Mouse (Mus musculus): Measurements from ENCODE around the gene Tmem53. TPM values are rescaled to one million over a fixed set of nuclear protein-coding genes. Genes with fewer than 3 reads are reported as not detected.

Gene Tmem53
- not detected in 2 replicates for total RNA-seq (2017)

DNA sequence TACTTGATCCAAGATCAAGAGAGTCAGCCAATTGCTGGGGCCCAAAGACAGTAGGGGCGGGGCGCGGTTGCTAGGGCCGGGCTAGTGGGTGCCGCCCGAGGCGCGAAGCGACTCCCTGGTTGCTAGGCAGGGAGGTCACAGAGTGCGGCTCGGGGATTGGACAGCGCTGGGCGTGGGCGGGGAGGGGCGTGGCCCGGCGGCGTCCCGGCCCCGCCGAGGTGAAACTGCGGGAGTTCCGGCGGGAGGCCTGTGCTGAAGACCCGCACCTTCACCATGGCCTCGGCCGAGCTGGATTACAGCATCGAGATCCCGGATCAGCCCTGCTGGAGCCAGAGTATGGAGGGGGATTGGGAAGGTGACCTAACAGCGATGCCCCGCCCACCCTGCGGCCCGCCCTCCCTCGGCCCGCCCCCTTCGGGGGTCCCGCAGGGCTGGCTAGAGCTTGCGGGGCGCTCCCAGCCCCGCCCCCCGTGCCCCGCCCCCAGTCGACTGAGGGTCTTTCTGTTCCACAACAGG is at the start of gene Tmem53, which contains the start of gene Armh1:
Tmem53 (plus strand) TSS at position 151 of the 516 bp plus-strand sequence.
Armh1 (minus strand) TSS at position 325 of the 516 bp plus-strand sequence.
- ATAC-seq (replicated peaks; ENCODE audit: low read depth, poor library complexity, severe bottlenecking): peak; percentile 93

GRCm38 (mm10) chr4:117202046-117202991 is 49.4 kb upstream of the Tmem53 start:
- ATAC-seq (replicated peaks; ENCODE audit: low read depth, poor library complexity, severe bottlenecking): peak; percentile 89

DNA sequence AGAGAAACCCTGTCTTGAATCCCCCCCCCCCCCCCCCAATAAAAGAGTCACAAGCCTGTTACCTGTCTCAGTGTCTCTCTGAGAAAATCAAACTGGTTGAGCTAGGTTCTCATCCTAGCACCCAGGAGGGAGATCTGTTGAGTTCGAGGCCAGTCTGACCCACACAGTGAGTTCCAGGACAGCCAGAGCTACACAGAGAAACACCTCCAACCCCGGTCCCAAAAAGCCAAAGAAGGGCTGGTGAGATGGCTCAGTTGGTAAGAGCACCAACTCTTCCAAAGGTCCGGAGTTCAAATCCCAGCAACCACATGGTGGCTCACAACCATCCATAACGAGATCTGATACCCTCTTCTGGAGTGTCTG is 48.8 kb upstream of the Tmem53 start:
- ATAC-seq (replicated peaks; ENCODE audit: low read depth, poor library complexity, severe bottlenecking): no peak

DNA sequence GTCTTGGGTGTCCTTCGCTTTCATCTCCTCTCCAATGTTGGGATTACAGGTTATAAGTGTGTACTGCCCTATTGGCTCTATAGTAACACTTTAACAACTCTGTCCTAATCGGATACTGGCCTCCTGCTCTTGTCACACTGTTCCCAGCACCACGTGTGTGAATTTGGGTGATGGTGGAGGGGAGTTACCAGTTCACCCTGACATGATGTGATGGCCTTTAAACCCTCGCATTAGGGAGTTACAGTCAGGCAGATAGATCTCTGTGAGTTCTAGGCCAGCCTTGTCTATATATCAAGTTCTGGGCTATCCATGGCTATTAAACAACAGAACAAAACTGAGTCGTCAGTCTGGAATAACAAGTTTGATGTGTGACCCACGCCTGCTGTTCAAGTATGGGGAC is 42.2 kb upstream of the Tmem53 start:
- ATAC-seq (replicated peaks; ENCODE audit: low read depth, poor library complexity, severe bottlenecking): no peak

DNA sequence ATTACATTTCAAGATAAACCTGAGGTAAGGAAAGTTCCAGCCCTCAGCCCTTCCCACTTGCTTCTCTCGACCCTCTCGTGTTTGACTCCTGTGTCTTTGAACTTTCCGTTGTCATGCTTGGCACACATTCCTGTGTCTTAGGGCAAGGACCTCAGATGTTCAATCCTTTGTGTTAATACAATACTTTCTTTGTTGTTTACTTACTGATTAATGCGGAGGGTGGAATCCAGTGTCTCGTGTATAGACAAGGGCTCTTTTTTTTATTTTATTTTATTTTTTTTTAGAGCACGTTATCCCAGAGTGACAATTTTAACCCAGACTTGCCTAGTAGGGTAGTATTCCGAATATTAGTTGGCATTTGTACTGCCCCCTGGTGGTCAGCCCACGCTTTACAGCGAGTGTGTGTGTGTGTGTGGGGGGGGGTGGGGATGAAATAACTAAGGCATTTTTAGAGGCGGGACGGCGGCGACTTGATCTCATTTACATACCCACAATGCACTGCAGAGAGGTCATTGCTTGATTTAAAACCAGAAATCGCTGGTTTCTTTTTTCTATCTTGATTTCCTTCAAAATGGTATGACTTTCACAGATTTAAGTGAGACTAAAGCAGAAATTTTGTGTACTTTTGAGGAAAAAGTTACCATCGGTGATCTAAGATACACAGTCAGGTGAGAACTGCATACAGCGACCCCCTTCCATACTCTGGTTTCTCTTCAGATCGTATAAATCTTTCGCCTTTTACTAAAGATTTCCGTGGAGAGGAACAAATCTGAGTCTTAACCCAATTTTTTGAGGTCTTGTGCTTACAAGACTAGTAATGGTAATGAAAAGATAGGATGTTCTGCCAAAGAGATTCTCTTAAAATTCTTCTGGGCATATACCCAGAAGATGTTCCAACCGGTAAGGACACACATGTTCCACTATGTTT is 41.3 kb upstream of the Tmem53 start:
- ATAC-seq (replicated peaks; ENCODE audit: low read depth, poor library complexity, severe bottlenecking): peak; percentile 99

GRCm38 (mm10) chr4:117214250-117214649 is 37.5 kb upstream of the Tmem53 start:
- ATAC-seq (replicated peaks; ENCODE audit: low read depth, poor library complexity, severe bottlenecking): no peak

DNA sequence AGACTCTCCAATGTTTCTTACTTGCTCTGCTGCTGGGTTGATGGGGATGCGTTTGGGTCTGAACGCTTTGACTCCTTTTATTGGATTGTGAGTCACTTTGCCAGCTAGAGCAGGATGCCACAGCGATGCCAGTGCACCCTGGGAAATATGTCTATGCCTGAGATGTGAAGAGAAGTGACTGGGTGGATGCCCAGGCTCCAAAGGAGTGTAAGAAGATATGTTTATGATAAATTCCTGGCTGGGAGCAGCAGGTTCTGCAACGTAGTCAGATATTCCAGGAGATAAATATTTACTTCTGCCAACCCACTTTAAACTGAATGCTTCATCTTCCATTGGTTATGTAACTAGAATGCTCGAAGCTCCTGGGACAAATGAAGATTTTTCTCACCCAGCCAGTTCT is 34.7 kb upstream of the Tmem53 start:
- no peak for ATAC-seq (replicated peaks; ENCODE audit: low read depth, poor library complexity, severe bottlenecking)

- peak; percentile 89 for ATAC-seq (replicated peaks; ENCODE audit: low read depth, poor library complexity, severe bottlenecking)
Measured at GRCm38 (mm10) chr4:117218517-117219219, 33.1 kb upstream of the Tmem53 start.

DNA sequence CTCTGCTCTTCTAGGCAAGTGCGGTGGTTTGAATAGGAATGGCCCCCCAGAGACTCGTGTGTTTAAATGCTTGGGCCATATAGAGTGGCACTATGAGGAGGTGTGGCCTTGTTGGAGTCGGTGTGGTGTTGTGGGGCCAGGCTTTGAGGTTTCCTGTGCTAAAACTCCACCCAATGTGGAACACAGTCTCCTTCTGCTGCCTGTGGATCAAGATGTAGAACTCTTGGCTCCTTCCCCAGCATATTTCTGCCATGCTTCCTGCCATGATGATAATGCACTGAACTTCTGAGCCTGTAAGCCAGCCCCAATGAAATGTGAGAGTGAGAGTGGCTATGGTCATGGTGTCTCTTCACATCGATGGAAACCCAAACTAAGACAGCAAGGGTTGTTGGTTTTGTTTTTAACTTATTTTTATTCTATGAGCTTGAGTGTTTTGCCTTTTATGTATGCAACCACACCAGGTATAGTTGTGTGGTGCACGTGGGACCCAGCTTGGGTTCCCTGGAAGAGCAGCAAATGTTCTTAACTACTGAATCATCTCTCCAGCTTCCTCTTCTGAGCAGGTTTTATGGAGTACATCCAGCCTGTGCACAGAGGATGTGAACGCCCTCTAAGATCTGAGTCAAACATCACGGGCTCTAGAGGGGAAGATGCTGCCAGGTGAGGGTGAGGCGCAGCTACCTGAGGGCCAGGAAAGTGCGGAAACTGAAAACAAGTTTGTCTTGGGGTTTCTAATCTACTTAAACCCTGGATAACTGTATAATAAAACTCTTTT is 30.8 kb upstream of the Tmem53 start:
- peak; percentile 53; the same call in 1 of the 2 replicates for ATAC-seq (replicated peaks; ENCODE audit: low read depth, poor library complexity, severe bottlenecking)

- no peak for ATAC-seq (replicated peaks; ENCODE audit: low read depth, poor library complexity, severe bottlenecking)
Measured at GRCm38 (mm10) chr4:117221836-117222235, 29.9 kb upstream of the Tmem53 start.

GRCm38 (mm10) chr4:117223001-117223400 is 28.8 kb upstream of the Tmem53 start:
- 0 out of 2 replicates have a peak, but pooled peaks have one; percentile 12 for ATAC-seq (replicated peaks; ENCODE audit: low read depth, poor library complexity, severe bottlenecking)

GRCm38 (mm10) chr4:117224122-117224521 is 27.6 kb upstream of the Tmem53 start:
- no peak for ATAC-seq (replicated peaks; ENCODE audit: low read depth, poor library complexity, severe bottlenecking)

GRCm38 (mm10) chr4:117225250-117225649 is 26.5 kb upstream of the Tmem53 start:
- no peak for ATAC-seq (replicated peaks; ENCODE audit: low read depth, poor library complexity, severe bottlenecking)

GRCm38 (mm10) chr4:117229590-117229989 is 22.2 kb upstream of the Tmem53 start:
- ATAC-seq (replicated peaks; ENCODE audit: low read depth, poor library complexity, severe bottlenecking): no peak

DNA sequence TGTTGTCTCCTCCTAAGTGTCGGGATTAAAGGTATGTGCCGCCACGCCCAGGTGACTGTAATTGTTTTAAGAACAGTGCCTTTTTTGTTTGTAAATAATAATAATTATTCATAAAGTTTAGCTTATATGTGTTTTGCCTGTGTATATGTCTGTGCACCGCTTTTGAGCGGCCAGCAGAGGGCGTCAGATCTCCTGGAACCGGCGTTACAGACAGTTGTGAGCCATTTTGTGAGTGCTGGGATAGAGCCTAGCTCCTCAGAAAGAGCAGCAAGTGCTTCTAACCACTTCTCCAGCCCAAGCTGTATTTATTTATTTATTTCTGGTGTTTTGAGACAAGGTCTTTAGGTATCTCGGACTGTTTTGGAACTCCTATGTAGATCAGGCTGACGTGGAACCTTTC is 21.4 kb upstream of the Tmem53 start:
- ATAC-seq (replicated peaks; ENCODE audit: low read depth, poor library complexity, severe bottlenecking): no peak

- no peak for ATAC-seq (replicated peaks; ENCODE audit: low read depth, poor library complexity, severe bottlenecking)
Measured at GRCm38 (mm10) chr4:117231208-117231607, 20.5 kb upstream of the Tmem53 start.

- no peak for ATAC-seq (replicated peaks; ENCODE audit: low read depth, poor library complexity, severe bottlenecking)
Measured at GRCm38 (mm10) chr4:117234166-117234741, 17.5 kb upstream of the Tmem53 start.

DNA sequence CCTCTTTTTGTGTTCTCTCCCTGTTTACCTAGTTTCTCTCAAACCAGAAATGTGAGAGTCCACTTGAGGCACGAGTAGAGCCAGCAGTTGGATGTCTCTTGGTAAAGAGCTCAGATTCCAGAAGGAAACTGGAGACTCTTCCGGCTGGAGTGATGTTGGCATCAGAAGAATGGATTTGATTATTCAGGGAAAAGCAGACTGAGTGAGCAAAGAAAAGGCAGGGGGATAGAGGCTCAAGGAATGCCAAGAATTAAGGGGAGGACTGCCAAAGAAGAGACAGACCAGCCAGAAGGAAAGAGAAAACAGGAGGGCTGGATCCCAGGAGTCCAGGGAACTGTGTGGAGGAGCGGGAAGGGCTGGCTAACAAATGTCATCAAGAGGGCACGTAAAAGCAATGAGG is 15.9 kb upstream of the Tmem53 start:
- no peak for ATAC-seq (replicated peaks; ENCODE audit: low read depth, poor library complexity, severe bottlenecking)

- no peak for ATAC-seq (replicated peaks; ENCODE audit: low read depth, poor library complexity, severe bottlenecking)
Measured at GRCm38 (mm10) chr4:117239153-117239552, 12.6 kb upstream of the Tmem53 start.
